Mouse (Mus musculus) embryonic facial prominence, embryonic 10.5 days (tissue): ENCODE results near the gene Insl5. TPM values are rescaled to one million over a fixed set of nuclear protein-coding genes. Genes with fewer than 3 reads are reported as not detected.
A peak's percentile ranks its signal among the peaks of the same experiment; 100 is the strongest.

Source experiments
- DNase-seq: peaks from one replicate; pipeline ENCODE4 v3.0.0-alpha.2; 2017; ENCODE audit warnings: low spot score
- H3K27ac ChIP-seq: fragments of 300-500 bp; sonication (generic); replicated peaks from 2 replicates; pipeline ENCODE4 v1.5.1; 2016; ENCODE audit warnings: mild to moderate bottlenecking
- H3K27me3 ChIP-seq: fragments of 300-500 bp; sonication (generic); replicated peaks from 2 replicates; pipeline ENCODE4 v1.6.1; 2016; ENCODE audit warnings: low read depth, mild to moderate bottlenecking; ENCODE audit not compliant: poor library complexity, severe bottlenecking
- H3K36me3 ChIP-seq: fragments of 300-500 bp; sonication (generic); replicated peaks from 2 replicates; pipeline ENCODE4 v1.6.1; 2016; ENCODE audit warnings: mild to moderate bottlenecking, moderate library complexity
- H3K4me1 ChIP-seq: fragments of 300-500 bp; sonication (generic); 2 replicates; pipeline ENCODE4 v1.6.1; 2016
- H3K4me3 ChIP-seq: fragments of 300-500 bp; sonication (generic); 2 replicates; pipeline ENCODE4 v1.5.1; 2016; ENCODE audit warnings: mild to moderate bottlenecking, moderate library complexity
- H3K9me3 ChIP-seq: fragments of 300-500 bp; sonication (generic); 2 replicates; pipeline ENCODE4 v1.6.1; 2016; ENCODE audit warnings: mild to moderate bottlenecking
- WGBS: fragments of 180-500 bp; shearing (Covaris S2); methylation state at CpG from one replicate; pipeline ENCODE4 v1.1.7; 2016; 5-methylcytosine and 5-hydroxymethylcytosine counted together
- polyA plus RNA-seq: library from polyadenylated mRNA; unstranded; fragments of >200 nt; fragmentation: Nextera tagmentation; extraction: Ambion mirVana; gene quantifications from 2 replicates; pipeline ENCODE4 v1.2.1, GENCODE M21; 2016

Insl5 gene
- polyA plus RNA-seq, 1 experiment from 2014 or later: 0.30 TPM

DNA sequence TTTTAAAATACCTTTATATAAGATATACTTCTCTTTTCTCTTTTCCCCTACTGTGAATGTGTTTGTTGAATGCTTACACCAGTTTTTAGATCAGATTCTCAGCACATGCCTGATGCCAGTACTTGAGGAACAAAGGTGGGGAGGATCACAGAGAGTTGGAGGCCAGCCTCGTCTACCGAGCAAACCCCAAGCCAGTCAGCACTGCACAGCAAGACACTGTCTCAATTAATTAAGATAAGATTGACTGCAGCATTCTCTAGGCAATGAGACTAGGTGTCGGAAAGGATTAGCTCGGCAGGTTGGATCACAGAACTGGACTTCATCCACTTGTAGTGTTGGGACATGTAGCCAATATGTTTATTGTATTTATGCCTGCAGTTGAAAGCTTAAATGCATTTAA is 39.3 kb downstream of the Insl5 start:
- H3K36me3 ChIP-seq: no peaks in the 10 kb centered on the region
- peaks cover 19% of the 10 kb centered on the region for H3K4me1 ChIP-seq
- H3K27ac ChIP-seq: no peak overlapping the region
- no peaks in the 10 kb centered on the region for H3K9me3 ChIP-seq
- H3K4me3 ChIP-seq: no peak overlapping the region
- no peak for DNase-seq
- 52% methylated on average over 4 of the region's 4 CpGs for WGBS
- H3K27me3 ChIP-seq: no peaks in the 10 kb centered on the region

GRCm38 (mm10) chr4:102986917-102987316 is 39.7 kb downstream of the Insl5 start:
- Histone ChIP-seq H3K36me3 (no peaks in the 10 kb centered on the region), H3K27ac (no peak overlapping the region), H3K27me3 (no peaks in the 10 kb centered on the region), H3K9me3 (no peaks in the 10 kb centered on the region), H3K4me3 (no peak overlapping the region), H3K4me1 (peaks cover 16% of the 10 kb centered on the region)
- 5% methylated on average over 2 of the region's 2 CpGs for WGBS
- DNase-seq: peak; percentile 61

GRCm38 (mm10) chr4:102986173-102986572 is 40.5 kb downstream of the Insl5 start:
- H3K27ac ChIP-seq: no peak overlapping the region
- peaks cover 9% of the 10 kb centered on the region for H3K4me1 ChIP-seq
- H3K4me3 ChIP-seq: no peak overlapping the region
- H3K27me3 ChIP-seq: no peaks in the 10 kb centered on the region
- H3K9me3 ChIP-seq: no peaks in the 10 kb centered on the region
- H3K36me3 ChIP-seq: no peaks in the 10 kb centered on the region
- no peak for DNase-seq
- 71% methylated on average over 7 of the region's 7 CpGs for WGBS

GRCm38 (mm10) chr4:102981709-102982108 is 44.9 kb downstream of the Insl5 start:
- H3K27ac ChIP-seq: no peak overlapping the region
- WGBS: 80% methylated on average over 8 of the region's 8 CpGs
- H3K27me3 ChIP-seq: peaks cover 36% of the 10 kb centered on the region
- no peak overlapping the region for H3K4me3 ChIP-seq
- no peaks in the 10 kb centered on the region for H3K9me3 ChIP-seq
- no peak for DNase-seq
- peaks cover 22% of the 10 kb centered on the region for H3K4me1 ChIP-seq
- H3K36me3 ChIP-seq: no peaks in the 10 kb centered on the region

DNA sequence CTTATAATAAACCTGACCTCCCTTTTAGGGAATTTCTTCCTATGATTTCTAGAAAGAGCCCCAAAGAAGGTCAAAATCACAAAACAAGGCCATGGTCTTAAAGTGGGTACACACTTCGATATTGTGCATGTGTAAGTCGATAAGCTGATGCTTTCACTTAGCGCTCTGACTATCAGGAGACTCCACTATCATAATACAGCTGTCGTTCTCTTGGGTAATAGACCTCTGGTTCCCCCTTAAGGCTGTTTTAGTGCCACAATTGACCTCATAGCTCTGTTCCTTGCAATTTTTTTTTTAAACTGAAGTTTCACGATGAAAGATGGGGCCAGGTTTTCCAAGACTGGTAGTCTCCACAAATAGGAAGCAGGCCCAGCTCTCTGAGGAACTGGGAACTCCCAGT is 47.3 kb downstream of the Insl5 start:
- DNase-seq: no peak
- H3K4me3 ChIP-seq: peak overlapping the region; percentile 57
- H3K36me3 ChIP-seq: no peaks in the 10 kb centered on the region
- 58% methylated on average over 5 of the region's 5 CpGs for WGBS
- no peak overlapping the region for H3K27ac ChIP-seq
- H3K27me3 ChIP-seq: peaks cover 43% of the 10 kb centered on the region
- H3K4me1 ChIP-seq: peaks cover 34% of the 10 kb centered on the region
- no peaks in the 10 kb centered on the region for H3K9me3 ChIP-seq

DNA sequence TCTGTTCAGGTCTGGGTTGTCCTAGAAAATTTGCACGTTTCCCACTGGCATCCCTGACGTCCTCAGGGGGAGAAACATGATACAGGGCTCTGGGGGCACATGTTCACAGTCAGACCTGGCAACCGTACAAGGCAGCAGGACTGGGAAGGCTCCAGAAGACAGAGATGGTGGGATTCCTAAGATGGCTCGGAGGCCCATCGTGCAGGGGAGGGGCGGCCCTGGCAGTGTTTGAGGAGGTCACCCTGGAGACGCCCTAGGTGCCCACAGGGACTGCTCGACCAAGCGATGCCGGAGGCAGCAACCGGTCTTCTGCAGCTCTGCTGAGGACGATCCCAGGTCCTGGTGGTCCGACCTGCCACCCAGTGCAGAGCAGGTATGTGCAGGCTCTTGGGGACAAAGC is 48.2 kb downstream of the Insl5 start, which contains the start of gene Tctex1d1:
TSS of gene Tctex1d1 (plus strand) at position 167 of the 400 bp plus-strand sequence.
- WGBS: 1% methylated on average over 13 of the region's 13 CpGs
- Histone ChIP-seq H3K9me3 (no peaks in the 10 kb centered on the region), H3K4me1 (peaks cover 40% of the 10 kb centered on the region), H3K36me3 (no peaks in the 10 kb centered on the region), H3K27ac (no peak within 1 kb of the TSS), H3K27me3 (peaks cover 43% of the 10 kb centered on the region), H3K4me3 (peak within 1 kb of the TSS; percentile 57)
- peak; percentile 50 for DNase-seq

DNA sequence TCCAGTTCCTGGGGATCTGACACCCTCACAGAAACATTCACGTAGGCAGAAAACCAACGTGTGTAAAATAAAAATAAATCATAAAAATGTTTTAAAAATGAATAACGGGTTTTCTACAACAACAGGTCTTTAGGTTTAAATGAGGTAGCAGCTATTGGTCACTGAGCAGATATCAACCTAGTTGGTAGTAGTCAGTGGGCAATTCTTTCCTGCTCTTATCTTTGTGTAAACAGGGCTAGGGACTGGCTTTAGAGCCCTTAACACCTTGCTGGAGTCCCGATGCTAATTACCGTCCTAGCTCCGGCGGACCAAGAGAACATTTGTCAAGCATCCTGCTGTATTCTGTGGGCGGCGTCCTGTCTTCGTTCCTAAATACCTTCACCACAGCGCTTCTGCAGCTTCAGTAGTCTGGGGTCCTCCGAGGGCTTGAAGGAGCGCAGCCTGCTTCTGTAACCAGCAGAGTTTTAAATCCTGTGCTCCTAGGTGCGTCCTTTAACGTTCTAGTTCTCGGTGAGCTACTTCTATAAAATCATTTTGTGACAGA is 48.8 kb downstream of the Insl5 start:
- Histone ChIP-seq H3K9me3 (no peaks in the 10 kb centered on the region), H3K4me1 (peaks cover 40% of the 10 kb centered on the region), H3K27me3 (peaks cover 47% of the 10 kb centered on the region), H3K27ac (no peak overlapping the region), H3K36me3 (no peaks in the 10 kb centered on the region), H3K4me3 (peak overlapping the region; percentile 57)
- peak; percentile 40 for DNase-seq
- WGBS: 11% methylated on average over 16 of the region's 16 CpGs

DNA sequence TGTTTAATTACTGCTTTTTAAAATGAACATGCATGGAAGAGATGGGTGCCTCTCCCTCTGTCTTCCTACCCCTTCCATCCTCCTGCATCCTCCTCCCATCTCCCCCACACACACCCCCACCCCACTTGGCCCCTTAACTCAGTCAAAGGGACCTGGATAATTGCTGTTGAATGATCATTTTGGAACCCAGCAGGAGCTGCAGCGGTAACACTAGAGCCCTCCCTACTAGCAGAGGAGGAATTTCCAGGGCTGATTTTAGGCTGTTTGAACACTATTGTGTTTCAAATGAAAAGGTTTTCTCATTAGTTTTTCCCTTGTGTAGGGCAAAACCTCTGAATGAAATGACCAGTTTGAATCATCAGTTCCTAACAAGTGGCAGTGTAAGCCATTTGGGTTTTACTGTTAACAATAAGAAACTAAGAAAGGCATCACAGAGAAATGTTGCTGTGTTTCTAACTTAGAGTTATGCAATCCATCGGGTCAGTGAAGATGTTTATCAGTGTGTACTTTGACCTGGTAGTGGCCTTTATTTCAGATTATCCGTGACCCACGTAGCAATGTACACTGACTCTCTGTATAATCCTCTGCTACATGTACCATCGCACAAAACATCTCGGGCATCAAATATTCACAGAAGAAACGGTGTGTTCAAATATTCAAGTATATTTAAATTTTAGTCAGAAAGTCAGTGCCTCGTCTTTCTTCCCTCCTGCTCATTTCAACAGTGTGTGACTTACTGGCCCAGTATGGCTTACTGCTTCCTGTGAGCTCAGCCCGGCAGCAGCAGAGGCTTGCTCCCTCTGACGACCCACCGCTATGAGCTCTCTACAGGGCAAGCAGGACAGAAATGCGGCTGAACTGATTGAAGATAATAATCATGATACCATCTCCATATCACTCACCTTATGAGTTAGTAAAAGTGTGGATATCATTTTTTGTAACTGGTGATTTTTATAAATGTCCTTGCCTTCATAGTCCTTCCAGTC is 50.1 kb downstream of the Insl5 start:
- H3K36me3 ChIP-seq: no peaks in the 10 kb centered on the region
- H3K4me1 ChIP-seq: peaks cover 40% of the 10 kb centered on the region
- H3K27ac ChIP-seq: no peak overlapping the region
- no peak overlapping the region for H3K4me3 ChIP-seq
- peak; percentile 29 for DNase-seq
- H3K27me3 ChIP-seq: peaks cover 47% of the 10 kb centered on the region
- no peaks in the 10 kb centered on the region for H3K9me3 ChIP-seq
- WGBS: 25% methylated on average over 12 of the region's 12 CpGs

DNA sequence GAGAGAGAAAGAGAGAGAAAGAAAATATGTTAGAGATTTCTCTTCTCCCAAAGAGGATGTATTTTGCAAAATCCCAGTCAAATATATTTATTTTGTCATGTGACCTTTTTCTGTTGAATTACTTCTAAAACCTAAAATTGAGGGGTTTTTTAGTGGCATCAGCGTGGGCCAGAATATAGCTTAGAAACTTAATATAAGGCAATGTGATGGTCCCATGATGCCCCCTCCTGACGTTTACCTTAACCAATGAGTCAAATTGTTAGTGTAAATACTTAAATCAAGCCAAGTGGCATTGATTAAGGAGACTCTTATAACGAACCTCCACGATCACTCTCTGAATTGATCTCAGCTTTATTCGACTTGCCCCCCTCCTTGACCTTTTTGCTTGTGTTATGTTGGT is 52.5 kb downstream of the Insl5 start:
- WGBS: 54% methylated on average over 5 of the region's 5 CpGs
- peaks cover 35% of the 10 kb centered on the region for H3K27me3 ChIP-seq
- H3K4me3 ChIP-seq: no peak overlapping the region
- DNase-seq: no peak
- H3K9me3 ChIP-seq: no peaks in the 10 kb centered on the region
- H3K36me3 ChIP-seq: no peaks in the 10 kb centered on the region
- peaks cover 35% of the 10 kb centered on the region for H3K4me1 ChIP-seq
- no peak overlapping the region for H3K27ac ChIP-seq

- H3K36me3 ChIP-seq: no peaks in the 10 kb centered on the region
- WGBS: 77% methylated on average over 3 of the region's 3 CpGs
- no peaks in the 10 kb centered on the region for H3K9me3 ChIP-seq
- DNase-seq: no peak
- H3K4me3 ChIP-seq: no peak overlapping the region
- H3K27me3 ChIP-seq: peaks cover 14% of the 10 kb centered on the region; the same call in 1 of the 2 replicates
- H3K4me1 ChIP-seq: peaks cover 21% of the 10 kb centered on the region
- no peak overlapping the region for H3K27ac ChIP-seq
These were observed 54.6 kb downstream of the Insl5 start for GRCm38 (mm10) chr4:102972071-102972470.

DNA sequence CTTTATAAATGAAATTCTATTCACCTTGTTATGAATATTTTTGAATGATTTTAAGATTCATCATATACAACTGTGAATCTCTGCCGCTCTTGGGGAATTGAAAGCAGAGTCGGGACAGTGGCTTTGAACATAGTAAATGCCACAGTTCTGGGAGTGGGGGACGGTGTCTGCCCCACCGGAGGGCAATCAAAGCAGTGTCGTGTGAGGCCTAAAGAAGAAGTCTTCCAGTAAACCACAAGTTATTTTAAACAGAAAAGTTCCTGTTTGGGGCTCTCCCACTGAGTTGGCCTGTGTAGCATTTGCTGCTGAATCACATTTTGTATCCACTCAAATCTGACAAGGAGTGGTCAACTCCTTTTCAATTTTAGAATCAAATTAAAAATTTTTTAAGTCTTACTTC is 55.5 kb downstream of the Insl5 start:
- WGBS: 79% methylated on average over 5 of the region's 5 CpGs
- Histone ChIP-seq H3K27me3 (peaks cover 9% of the 10 kb centered on the region; the same call in 1 of the 2 replicates), H3K9me3 (no peaks in the 10 kb centered on the region), H3K4me1 (peaks cover 13% of the 10 kb centered on the region), H3K4me3 (no peak overlapping the region), H3K36me3 (no peaks in the 10 kb centered on the region), H3K27ac (no peak overlapping the region)
- no peak for DNase-seq

GRCm38 (mm10) chr4:102969599-102969998 is 57.0 kb downstream of the Insl5 start:
- 93% methylated on average over 5 of the region's 5 CpGs for WGBS
- no peak for DNase-seq
- peaks cover 8% of the 10 kb centered on the region; the same call in 1 of the 2 replicates for H3K4me1 ChIP-seq

More at GRCm38 (mm10) chr4:102969599-102969998, 57.0 kb downstream of the Insl5 start:
- no peaks in the 10 kb centered on the region for H3K36me3 ChIP-seq
- no peak overlapping the region for H3K4me3 ChIP-seq
- H3K27ac ChIP-seq: no peak overlapping the region
- H3K27me3 ChIP-seq: peaks cover 5% of the 10 kb centered on the region; the same call in 1 of the 2 replicates
- no peaks in the 10 kb centered on the region for H3K9me3 ChIP-seq
